Mouse (Mus musculus): ENCODE results near the gene Chil1.

Chil1 gene

GRCm38 (mm10) chr1:134163476-134163875 is 18.5 kb upstream of the Chil1 start:
- Histone ChIP-seq H3K4me1 (replicated peaks; ENCODE audit: low read depth, low read length) (peaks cover 16% of the 10 kb centered on the region), H3K27me3 (ENCODE audit: insufficient read depth, low read length) (peaks cover 3% of the 10 kb centered on the region; the same call in 1 of the 2 replicates), H3K9me3 (ENCODE audit: low read length) (no peaks in the 10 kb centered on the region), H3K4me3 (replicated peaks; ENCODE audit: low read length) (no peak overlapping the region), H3K36me3 (ENCODE audit: insufficient read depth, low read length) (no peaks in the 10 kb centered on the region)
- TF ChIP-seq CTCF (conservative IDR thresholded peaks at IDR 0.05; ENCODE audit: low read length), result no peak
- no peak for TF ChIP-seq NANOG (IDR thresholded peaks at IDR 0.05; ENCODE audit: borderline replicate concordance, low read length)
- no peak for TF ChIP-seq POU5F1 (IDR thresholded peaks at IDR 0.05; ENCODE audit: borderline replicate concordance, low read length)

GRCm38 (mm10) chr1:134164454-134164853 is 17.5 kb upstream of the Chil1 start:
- Histone ChIP-seq H3K4me1 (replicated peaks; ENCODE audit: low read depth, low read length) (peaks cover 16% of the 10 kb centered on the region), H3K27me3 (ENCODE audit: insufficient read depth, low read length) (peaks cover 7% of the 10 kb centered on the region; the same call in 1 of the 2 replicates), H3K36me3 (ENCODE audit: insufficient read depth, low read length) (no peaks in the 10 kb centered on the region), H3K4me3 (replicated peaks; ENCODE audit: low read length) (no peak overlapping the region), H3K9me3 (ENCODE audit: low read length) (peaks cover 2% of the 10 kb centered on the region; the same call in 1 of the 2 replicates)
- no peak for TF ChIP-seq POU5F1 (IDR thresholded peaks at IDR 0.05; ENCODE audit: borderline replicate concordance, low read length)
- TF ChIP-seq NANOG (IDR thresholded peaks at IDR 0.05; ENCODE audit: borderline replicate concordance, low read length), result no peak
- TF ChIP-seq CTCF (conservative IDR thresholded peaks at IDR 0.05; ENCODE audit: low read length), result no peak

- no peak overlapping the region for H3K4me3 ChIP-seq (replicated peaks; ENCODE audit: low read length)
- TF ChIP-seq CTCF (conservative IDR thresholded peaks at IDR 0.05; ENCODE audit: low read length), result no peak
- TF ChIP-seq POU5F1 (IDR thresholded peaks at IDR 0.05; ENCODE audit: borderline replicate concordance, low read length), result no peak
- no peak for TF ChIP-seq NANOG (IDR thresholded peaks at IDR 0.05; ENCODE audit: borderline replicate concordance, low read length)
- no peaks in the 10 kb centered on the region for H3K36me3 ChIP-seq (ENCODE audit: insufficient read depth, low read length)
- peaks cover 15% of the 10 kb centered on the region for H3K9me3 ChIP-seq (ENCODE audit: low read length)
- peaks cover 12% of the 10 kb centered on the region for H3K4me1 ChIP-seq (replicated peaks; ENCODE audit: low read depth, low read length)
- peaks cover 7% of the 10 kb centered on the region; the same call in 1 of the 2 replicates for H3K27me3 ChIP-seq (ENCODE audit: insufficient read depth, low read length)
Observed at GRCm38 (mm10) chr1:134166547-134166946, 15.4 kb upstream of the Chil1 start.

GRCm38 (mm10) chr1:134167416-134168305 is 14.3 kb upstream of the Chil1 start:
- peaks cover 7% of the 10 kb centered on the region; the same call in 1 of the 2 replicates for H3K27me3 ChIP-seq (ENCODE audit: insufficient read depth, low read length)
- peaks cover 12% of the 10 kb centered on the region for H3K4me1 ChIP-seq (replicated peaks; ENCODE audit: low read depth, low read length)
- H3K36me3 ChIP-seq (ENCODE audit: insufficient read depth, low read length), result no peaks in the 10 kb centered on the region
- H3K4me3 ChIP-seq (replicated peaks; ENCODE audit: low read length), result no peak overlapping the region
- TF ChIP-seq CTCF (conservative IDR thresholded peaks at IDR 0.05; ENCODE audit: low read length) (no peak), POU5F1 (IDR thresholded peaks at IDR 0.05; ENCODE audit: borderline replicate concordance, low read length) (no peak), NANOG (IDR thresholded peaks at IDR 0.05; ENCODE audit: borderline replicate concordance, low read length) (no peak)
- peaks cover 15% of the 10 kb centered on the region for H3K9me3 ChIP-seq (ENCODE audit: low read length)

- H3K4me1 ChIP-seq (replicated peaks; ENCODE audit: low read depth, low read length), result peaks cover 12% of the 10 kb centered on the region
- no peak overlapping the region for H3K4me3 ChIP-seq (replicated peaks; ENCODE audit: low read length)
- TF ChIP-seq POU5F1 (IDR thresholded peaks at IDR 0.05; ENCODE audit: borderline replicate concordance, low read length), result no peak
- TF ChIP-seq CTCF (conservative IDR thresholded peaks at IDR 0.05; ENCODE audit: low read length), result no peak
- no peaks in the 10 kb centered on the region for H3K36me3 ChIP-seq (ENCODE audit: insufficient read depth, low read length)
- H3K9me3 ChIP-seq (ENCODE audit: low read length), result peaks cover 15% of the 10 kb centered on the region
- peaks cover 7% of the 10 kb centered on the region; the same call in 1 of the 2 replicates for H3K27me3 ChIP-seq (ENCODE audit: insufficient read depth, low read length)
Observed at GRCm38 (mm10) chr1:134168567-134168966, 13.4 kb upstream of the Chil1 start.

- Histone ChIP-seq H3K4me3 (replicated peaks; ENCODE audit: low read length) (no peak overlapping the region), H3K27me3 (ENCODE audit: insufficient read depth, low read length) (peaks cover 7% of the 10 kb centered on the region; the same call in 1 of the 2 replicates), H3K9me3 (ENCODE audit: low read length) (peaks cover 15% of the 10 kb centered on the region), H3K4me1 (replicated peaks; ENCODE audit: low read depth, low read length) (peaks cover 12% of the 10 kb centered on the region), H3K36me3 (ENCODE audit: insufficient read depth, low read length) (no peaks in the 10 kb centered on the region)
- TF ChIP-seq POU5F1 (IDR thresholded peaks at IDR 0.05; ENCODE audit: borderline replicate concordance, low read length) (no peak), NANOG (IDR thresholded peaks at IDR 0.05; ENCODE audit: borderline replicate concordance, low read length) (no peak), CTCF (conservative IDR thresholded peaks at IDR 0.05; ENCODE audit: low read length) (no peak)
Observed at GRCm38 (mm10) chr1:134168985-134169697, 12.8 kb upstream of the Chil1 start.

- TF ChIP-seq POU5F1 (IDR thresholded peaks at IDR 0.05; ENCODE audit: borderline replicate concordance, low read length) (no peak), CTCF (conservative IDR thresholded peaks at IDR 0.05; ENCODE audit: low read length) (no peak), NANOG (IDR thresholded peaks at IDR 0.05; ENCODE audit: borderline replicate concordance, low read length) (no peak)
- Histone ChIP-seq H3K36me3 (ENCODE audit: insufficient read depth, low read length) (no peaks in the 10 kb centered on the region), H3K4me1 (replicated peaks; ENCODE audit: low read depth, low read length) (peaks cover 23% of the 10 kb centered on the region), H3K9me3 (ENCODE audit: low read length) (peaks cover 15% of the 10 kb centered on the region), H3K27me3 (ENCODE audit: insufficient read depth, low read length) (peaks cover 8% of the 10 kb centered on the region; the same call in 1 of the 2 replicates), H3K4me3 (replicated peaks; ENCODE audit: low read length) (no peak overlapping the region)
Observed at GRCm38 (mm10) chr1:134173081-134173480, 8.9 kb upstream of the Chil1 start.

- Histone ChIP-seq H3K27me3 (ENCODE audit: insufficient read depth, low read length) (peaks cover 6% of the 10 kb centered on the region; the same call in 1 of the 2 replicates), H3K36me3 (ENCODE audit: insufficient read depth, low read length) (no peaks in the 10 kb centered on the region), H3K9me3 (ENCODE audit: low read length) (no peaks in the 10 kb centered on the region), H3K4me1 (replicated peaks; ENCODE audit: low read depth, low read length) (peaks cover 49% of the 10 kb centered on the region), H3K4me3 (replicated peaks; ENCODE audit: low read length) (no peak overlapping the region)
- TF ChIP-seq CTCF (conservative IDR thresholded peaks at IDR 0.05; ENCODE audit: low read length) (no peak), NANOG (IDR thresholded peaks at IDR 0.05; ENCODE audit: borderline replicate concordance, low read length) (no peak), POU5F1 (IDR thresholded peaks at IDR 0.05; ENCODE audit: borderline replicate concordance, low read length) (no peak)
Observed at GRCm38 (mm10) chr1:134177976-134178375, 4.0 kb upstream of the Chil1 start.

All from E14TG2a.4 (cell line).